Mouse (Mus musculus): Measurements from ENCODE around the gene Vcam1.

The Vcam1 gene

GRCm38 (mm10) chr3:116085962-116086361 is 43.5 kb downstream of the Vcam1 start:
- DNase-seq (ENCODE audit: low read depth), result no peak

DNA sequence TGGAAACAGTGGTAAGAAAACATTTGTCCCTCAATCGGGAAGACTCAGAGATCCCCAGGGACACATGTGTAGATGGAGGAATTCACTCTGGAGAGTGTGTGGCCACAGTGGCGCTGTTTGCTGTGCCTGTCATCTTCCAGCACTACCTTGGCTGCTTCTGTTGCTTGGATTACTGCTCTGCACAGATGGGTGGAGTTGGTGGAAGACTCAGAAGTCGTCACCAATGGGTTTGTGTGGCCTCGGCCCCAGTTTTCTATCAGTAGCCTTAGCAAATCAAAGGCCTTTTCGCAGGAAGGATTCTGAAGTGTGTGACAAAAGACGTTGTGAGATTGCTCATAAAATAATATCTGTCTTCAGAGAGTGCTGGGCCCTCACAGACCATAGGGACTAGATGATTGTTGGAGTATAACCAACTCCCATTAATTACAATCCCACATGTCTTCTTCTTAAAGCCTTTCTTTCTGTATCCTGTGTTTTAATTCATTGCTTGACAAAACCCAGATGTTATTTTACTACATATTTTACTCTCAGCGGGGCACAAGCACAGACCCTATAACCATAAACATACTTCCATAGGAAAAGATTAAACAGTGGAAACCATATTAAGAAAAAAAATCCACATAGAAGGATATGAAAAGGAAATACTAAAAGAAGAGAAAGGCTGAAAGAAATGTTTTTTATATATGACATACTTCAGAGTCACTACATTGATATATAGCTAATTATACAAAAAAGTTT is 48.4 kb downstream of the Vcam1 start:
- DNase-seq (ENCODE audit: low read depth), result no peak

GRCm38 (mm10) chr3:116080166-116080788 is 49.2 kb downstream of the Vcam1 start:
- no peak for DNase-seq (ENCODE audit: low read depth)

DNA sequence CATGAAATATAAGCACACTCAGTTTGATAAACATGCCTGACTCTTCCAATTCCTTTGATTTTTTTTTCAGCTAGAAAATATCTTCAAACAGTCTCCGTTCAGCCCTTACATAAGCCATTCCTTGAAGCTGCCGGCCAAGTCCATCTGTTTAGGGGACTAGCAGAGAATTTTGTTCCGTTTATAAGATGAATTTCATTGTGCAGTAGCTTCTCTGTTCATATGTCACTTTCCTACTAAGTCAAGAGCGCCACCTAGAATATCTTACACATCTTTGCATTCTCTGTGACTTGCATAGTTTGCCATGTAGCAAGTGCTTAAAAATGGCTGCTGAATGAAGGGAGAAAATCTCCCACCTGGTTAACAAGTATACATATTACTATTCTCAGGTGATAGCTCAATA is 51.0 kb downstream of the Vcam1 start:
- no peak for DNase-seq (ENCODE audit: low read depth)

- DNase-seq (ENCODE audit: low read depth), result no peak
These were observed 52.7 kb downstream of the Vcam1 start for GRCm38 (mm10) chr3:116076739-116077138.

- DNase-seq (ENCODE audit: low read depth), result no peak
These were observed 56.9 kb downstream of the Vcam1 start for GRCm38 (mm10) chr3:116072584-116072983.

DNA sequence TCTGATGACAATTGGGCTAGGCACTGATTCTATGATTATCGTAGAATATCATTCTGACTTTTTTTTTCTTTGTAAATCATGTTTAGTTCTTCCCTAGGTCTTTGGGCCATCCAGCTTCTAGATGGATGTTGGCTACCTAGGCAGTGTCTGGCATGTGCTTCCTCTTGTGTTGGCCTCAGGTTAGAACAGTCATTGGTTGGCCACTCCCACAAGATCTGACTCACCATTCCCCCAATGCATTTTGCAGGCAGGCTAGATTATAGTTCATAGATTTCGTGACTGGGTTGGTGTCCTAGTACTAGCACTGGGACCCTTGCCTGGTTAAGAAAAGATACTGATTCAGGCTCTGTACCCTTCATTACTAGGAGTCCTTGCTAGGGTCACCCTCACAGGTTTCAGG is 67.3 kb downstream of the Vcam1 start:
- DNase-seq (ENCODE audit: low read depth), result no peak

GRCm38 (mm10) chr3:116060320-116060719 is 69.2 kb downstream of the Vcam1 start:
- DNase-seq (ENCODE audit: low read depth), result no peak
